Mouse (Mus musculus) stomach, postnatal 0 days (tissue): ENCODE results near the gene Pon1.

Experiments
- CTCF ChIP-seq: IDR thresholded peaks from 2 replicates; pipeline ENCODE4 v1.5.1; 2016; ENCODE audit warnings: antibody characterized with exemption, low read depth, mild to moderate bottlenecking, moderate library complexity
- EP300 ChIP-seq: optimal IDR thresholded peaks from 2 replicates; pipeline ENCODE3; 2016; ENCODE audit warnings: antibody characterized with exemption

- TF ChIP-seq CTCF (no peak), EP300 (no peak)
Observed at GRCm38 (mm10) chr6:5233812-5234211, 40.1 kb upstream of the Pon1 start.
